Mouse (Mus musculus) forebrain, embryonic 10.5 days (tissue): Measurements from ENCODE around the gene Timd4. TPM values are rescaled to one million over a fixed set of nuclear protein-coding genes. Genes with fewer than 3 reads are reported as not detected.

Source experiments
- DNase-seq: peaks from one replicate; pipeline ENCODE4 v3.0.0-alpha.2; 2017; ENCODE audit warnings: low spot score; ENCODE audit errors: extremely low spot score
- H3K27ac ChIP-seq: fragments of 300-500 bp; sonication (generic); 2 replicates; pipeline ENCODE4 v1.5.1; 2016; ENCODE audit warnings: mild to moderate bottlenecking
- H3K27me3 ChIP-seq: fragments of 300-500 bp; sonication (generic); 2 replicates; pipeline ENCODE4 v1.6.1; 2016; ENCODE audit warnings: mild to moderate bottlenecking; ENCODE audit not compliant: poor library complexity, severe bottlenecking
- H3K36me3 ChIP-seq: fragments of 300-500 bp; sonication (generic); replicated peaks from 2 replicates; pipeline ENCODE4 v1.6.1; 2016; ENCODE audit warnings: mild to moderate bottlenecking, moderate library complexity
- H3K4me1 ChIP-seq: fragments of 300-500 bp; sonication (generic); 2 replicates; pipeline ENCODE4 v1.6.1; 2016
- H3K4me3 ChIP-seq: fragments of 300-500 bp; sonication (generic); 2 replicates; pipeline ENCODE4 v1.5.1; 2016; ENCODE audit warnings: mild to moderate bottlenecking, moderate library complexity
- H3K9me3 ChIP-seq: fragments of 300-500 bp; sonication (generic); 2 replicates; pipeline ENCODE4 v1.6.1; 2016; ENCODE audit warnings: mild to moderate bottlenecking, moderate library complexity
- WGBS: fragments of 180-500 bp; shearing (Covaris S2); methylation state at CpG from one replicate; pipeline ENCODE4 v1.1.7; 2016; 5-methylcytosine and 5-hydroxymethylcytosine counted together
- polyA plus RNA-seq: library from polyadenylated mRNA; unstranded; fragments of >200 nt; fragmentation: Nextera tagmentation; extraction: Ambion mirVana; gene quantifications from 2 replicates; pipeline ENCODE4 v1.2.1, GENCODE M21; 2016

Timd4 gene
- 0.14 and 0.22 TPM in 2 replicates for polyA plus RNA-seq

DNA sequence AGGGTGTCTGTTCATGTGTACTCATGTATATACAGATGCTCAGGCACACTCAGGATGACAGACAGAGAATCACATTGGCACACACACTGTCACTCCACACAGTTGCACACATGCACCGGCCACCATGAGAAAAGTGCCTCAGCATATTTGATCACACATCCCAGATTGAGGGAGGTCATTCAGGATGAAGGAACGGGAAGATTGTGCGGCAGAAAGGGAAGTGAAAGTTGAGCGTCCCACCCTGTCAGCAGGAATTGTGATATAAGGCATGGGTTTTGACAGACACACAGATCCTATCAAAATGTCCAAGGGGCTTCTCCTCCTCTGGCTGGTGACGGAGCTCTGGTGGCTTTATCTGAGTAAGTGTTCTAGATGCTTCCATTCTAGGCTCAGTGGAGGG is at the start of gene Timd4:
TSS of gene Timd4 (plus strand) at position 290 of the 400 bp plus-strand sequence.
- no peak for DNase-seq
- no peaks in the 10 kb centered on the region for H3K4me1 ChIP-seq
- no peak within 1 kb of the TSS for H3K4me3 ChIP-seq
- no peaks in the 10 kb centered on the region; the same call in 1 of the 2 replicates for H3K9me3 ChIP-seq
- H3K27ac ChIP-seq = no peak within 1 kb of the TSS
- no peaks in the 10 kb centered on the region for H3K36me3 ChIP-seq
- WGBS = 92% methylated on average over 5 of the region's 5 CpGs
- H3K27me3 ChIP-seq = no peaks in the 10 kb centered on the region

DNA sequence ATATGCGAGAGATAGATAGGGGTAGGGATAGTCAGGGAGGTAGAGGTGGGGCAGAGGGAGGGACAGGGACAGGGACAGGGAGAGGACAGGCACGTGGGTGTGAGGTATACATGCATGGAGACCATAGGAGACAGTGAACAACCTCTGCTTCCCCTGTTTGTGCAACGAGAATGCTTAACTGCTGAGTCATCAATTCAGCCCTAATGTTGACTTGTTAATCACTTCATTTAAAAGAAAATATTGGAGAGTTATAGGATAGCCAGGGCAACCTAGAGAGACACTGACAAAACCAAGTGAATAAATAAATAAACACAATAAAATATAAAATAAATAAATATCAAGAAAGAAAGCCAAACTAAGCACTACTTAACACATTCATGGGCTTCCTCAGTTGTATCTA is 33.7 kb upstream of the Timd4 start:
- Histone ChIP-seq H3K4me3 (no peak overlapping the region), H3K4me1 (no peaks in the 10 kb centered on the region), H3K36me3 (no peaks in the 10 kb centered on the region), H3K27ac (no peak overlapping the region), H3K27me3 (no peaks in the 10 kb centered on the region), H3K9me3 (no peaks in the 10 kb centered on the region)
- DNase-seq = no peak
- WGBS = 84% methylated on average over 3 of the region's 3 CpGs

DNA sequence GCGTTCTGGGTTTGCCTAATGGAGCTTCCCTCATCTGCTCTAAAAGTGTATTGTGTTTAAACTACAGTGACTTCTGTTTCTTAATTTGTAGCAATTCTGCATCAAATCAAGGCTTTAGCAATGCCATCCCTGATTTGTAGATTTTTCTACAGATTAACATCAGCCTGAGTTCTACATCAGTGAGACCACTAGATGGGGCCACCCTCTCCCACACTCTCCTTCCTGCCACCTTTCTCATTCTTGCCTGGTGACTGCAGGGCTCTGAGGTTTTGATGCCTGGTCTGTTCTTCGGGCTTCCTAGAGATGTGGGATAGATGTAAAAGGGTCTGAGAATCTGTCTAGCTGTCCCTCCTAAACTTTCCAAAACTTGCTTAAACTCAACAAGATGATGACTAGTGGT is 30.8 kb upstream of the Timd4 start:
- no peak for DNase-seq
- Histone ChIP-seq H3K27ac (no peak overlapping the region), H3K4me1 (no peaks in the 10 kb centered on the region), H3K4me3 (no peak overlapping the region), H3K36me3 (no peaks in the 10 kb centered on the region), H3K9me3 (no peaks in the 10 kb centered on the region), H3K27me3 (no peaks in the 10 kb centered on the region)
- 89% methylated on average over 2 of the region's 2 CpGs for WGBS

GRCm38 (mm10) chr11:46804440-46804839 is 6.2 kb upstream of the Timd4 start:
- Histone ChIP-seq H3K27me3 (no peaks in the 10 kb centered on the region), H3K4me3 (no peak overlapping the region), H3K36me3 (no peaks in the 10 kb centered on the region), H3K27ac (no peak overlapping the region), H3K9me3 (no peaks in the 10 kb centered on the region; the same call in 1 of the 2 replicates), H3K4me1 (no peaks in the 10 kb centered on the region)
- WGBS = 93% methylated on average over 2 of the region's 2 CpGs
- no peak for DNase-seq

DNA sequence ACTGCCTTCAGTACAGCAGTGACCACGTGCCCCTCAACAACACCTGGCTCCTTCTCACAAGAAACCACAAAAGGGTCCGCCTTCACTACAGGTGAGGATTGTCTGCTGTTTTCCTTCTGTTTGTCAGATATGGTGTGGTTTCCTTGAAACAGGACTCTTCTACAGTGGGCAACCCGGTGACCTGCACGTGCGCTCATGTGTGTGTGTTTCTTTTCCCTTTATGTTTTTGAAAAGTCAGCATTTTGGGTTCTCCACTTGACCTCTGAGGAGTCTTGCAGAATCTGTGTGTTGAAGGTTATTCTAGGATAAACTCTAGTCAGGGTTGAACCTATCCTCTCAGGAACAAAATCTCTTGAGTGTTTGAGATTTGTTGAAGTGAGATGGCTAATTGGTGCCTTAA is 7.1 kb downstream of the Timd4 start:
- no peaks in the 10 kb centered on the region for H3K36me3 ChIP-seq
- no peak overlapping the region for H3K4me3 ChIP-seq
- WGBS = 91% methylated on average over 5 of the region's 5 CpGs
- H3K4me1 ChIP-seq = no peaks in the 10 kb centered on the region
- H3K9me3 ChIP-seq = no peaks in the 10 kb centered on the region
- no peak overlapping the region for H3K27ac ChIP-seq
- no peaks in the 10 kb centered on the region for H3K27me3 ChIP-seq
- no peak for DNase-seq

GRCm38 (mm10) chr11:46819930-46820329 is 9.3 kb downstream of the Timd4 start:
- Histone ChIP-seq H3K4me3 (no peak overlapping the region), H3K27me3 (no peaks in the 10 kb centered on the region), H3K4me1 (no peaks in the 10 kb centered on the region), H3K27ac (no peak overlapping the region), H3K9me3 (no peaks in the 10 kb centered on the region), H3K36me3 (no peaks in the 10 kb centered on the region)
- WGBS = 48% methylated on average over 4 of the region's 4 CpGs
- DNase-seq = no peak

GRCm38 (mm10) chr11:46830348-46830747 is 19.7 kb downstream of the Timd4 start:
- Histone ChIP-seq H3K9me3 (no peaks in the 10 kb centered on the region), H3K4me1 (no peaks in the 10 kb centered on the region), H3K4me3 (no peak overlapping the region), H3K36me3 (no peaks in the 10 kb centered on the region), H3K27me3 (no peaks in the 10 kb centered on the region), H3K27ac (no peak overlapping the region)
- WGBS = 94% methylated on average over 2 of the region's 2 CpGs
- no peak for DNase-seq

DNA sequence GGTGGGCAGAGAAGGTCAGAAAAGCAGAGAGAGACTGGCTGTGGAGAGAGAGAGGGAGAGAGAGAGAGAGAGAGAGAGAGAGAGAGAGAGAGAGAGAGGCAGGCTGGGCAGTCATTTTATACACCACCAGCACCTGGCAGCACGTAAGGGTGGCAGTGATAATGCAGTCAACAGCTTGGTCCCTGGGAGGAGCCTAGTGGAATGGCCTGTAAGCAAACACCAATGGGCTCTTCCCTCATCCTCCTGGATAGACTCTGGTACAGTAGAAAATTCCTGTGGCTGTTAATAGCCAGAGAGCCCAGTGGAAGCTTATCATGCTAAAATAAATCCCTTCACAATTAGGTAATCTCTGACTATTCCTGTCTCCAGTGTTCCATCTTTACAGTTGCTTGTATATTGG is 24.5 kb downstream of the Timd4 start:
- WGBS = 86% methylated on average over 1 of the region's 1 CpGs
- H3K36me3 ChIP-seq = no peaks in the 10 kb centered on the region
- no peak for DNase-seq
- H3K27ac ChIP-seq = no peak overlapping the region
- H3K4me1 ChIP-seq = no peaks in the 10 kb centered on the region
- H3K9me3 ChIP-seq = no peaks in the 10 kb centered on the region
- H3K27me3 ChIP-seq = no peaks in the 10 kb centered on the region
- H3K4me3 ChIP-seq = no peak overlapping the region

- Histone ChIP-seq H3K36me3 (no peaks in the 10 kb centered on the region), H3K4me3 (no peak overlapping the region), H3K4me1 (peaks cover 8% of the 10 kb centered on the region), H3K27ac (no peak overlapping the region), H3K27me3 (no peaks in the 10 kb centered on the region), H3K9me3 (no peaks in the 10 kb centered on the region)
- DNase-seq = no peak
- 69% methylated on average over 2 of the region's 2 CpGs for WGBS
These were observed 31.6 kb downstream of the Timd4 start for GRCm38 (mm10) chr11:46842015-46842726.

- no peak overlapping the region for H3K4me3 ChIP-seq
- DNase-seq = no peak
- 45% methylated on average over 1 of the region's 1 CpGs for whole genome bisulfite sequencing
- H3K4me1 ChIP-seq = peaks cover 24% of the 10 kb centered on the region
- no peaks in the 10 kb centered on the region for H3K27me3 ChIP-seq
- no peak overlapping the region for H3K27ac ChIP-seq
- H3K36me3 ChIP-seq = no peaks in the 10 kb centered on the region
- no peaks in the 10 kb centered on the region for H3K9me3 ChIP-seq
These were observed 36.1 kb downstream of the Timd4 start for GRCm38 (mm10) chr11:46846661-46847060.

GRCm38 (mm10) chr11:46847827-46848220 is 37.2 kb downstream of the Timd4 start:
- no peak for DNase-seq
- H3K27me3 ChIP-seq = no peaks in the 10 kb centered on the region
- no peak overlapping the region for H3K4me3 ChIP-seq
- no peaks in the 10 kb centered on the region for H3K9me3 ChIP-seq
- 48% methylated on average over 3 of the region's 3 CpGs for WGBS
- no peak overlapping the region for H3K27ac ChIP-seq
- H3K36me3 ChIP-seq = no peaks in the 10 kb centered on the region
- peaks cover 24% of the 10 kb centered on the region for H3K4me1 ChIP-seq

DNA sequence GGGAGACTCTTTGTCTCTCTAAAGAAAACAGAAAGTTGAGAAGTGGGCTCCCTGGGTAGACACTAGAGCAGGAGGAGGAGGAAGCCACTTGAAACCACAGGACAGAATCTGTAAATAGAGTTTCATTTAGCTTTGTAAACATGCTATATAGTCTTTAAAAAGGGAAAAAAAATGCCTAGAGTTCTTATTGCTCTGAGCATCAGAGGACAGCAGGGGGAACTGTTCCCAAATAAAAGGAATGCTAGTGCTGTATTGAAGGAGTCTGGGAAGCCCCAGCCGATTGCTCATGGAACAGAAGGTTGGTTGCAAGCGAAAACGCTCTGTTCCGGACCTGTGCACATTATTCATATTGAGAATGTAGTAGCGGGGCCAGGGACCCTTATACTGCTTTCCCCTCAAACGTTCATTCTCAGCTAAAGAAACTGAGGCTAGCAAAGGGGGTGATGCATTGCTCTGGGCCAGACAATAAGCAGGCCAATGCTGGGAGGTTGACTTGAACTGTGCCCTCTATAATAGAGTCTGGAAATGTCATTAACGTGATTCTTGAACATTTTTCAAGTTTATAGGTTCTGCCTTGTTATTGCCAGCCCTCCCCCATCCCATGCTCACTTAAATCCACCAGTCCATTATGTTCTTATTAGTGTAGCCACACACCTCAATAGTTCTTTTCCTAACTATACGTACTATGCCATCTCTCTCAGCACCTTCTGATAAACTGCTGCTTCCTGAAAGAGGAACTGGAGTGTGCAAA is 37.8 kb downstream of the Timd4 start:
- no peaks in the 10 kb centered on the region for H3K27me3 ChIP-seq
- peaks cover 24% of the 10 kb centered on the region for H3K4me1 ChIP-seq
- no peak overlapping the region for H3K4me3 ChIP-seq
- no peak for DNase-seq
- no peak overlapping the region for H3K27ac ChIP-seq
- no peaks in the 10 kb centered on the region for H3K9me3 ChIP-seq
- 43% methylated on average over 8 of the region's 8 CpGs for WGBS
- H3K36me3 ChIP-seq = no peaks in the 10 kb centered on the region

GRCm38 (mm10) chr11:46864809-46865208 is 54.2 kb downstream of the Timd4 start:
- H3K27me3 ChIP-seq = no peaks in the 10 kb centered on the region
- 0 out of 2 replicates have a peak, but pooled peaks cover 6% of the 10 kb centered on the region for H3K4me1 ChIP-seq
- no peak for DNase-seq
- no peaks in the 10 kb centered on the region for H3K9me3 ChIP-seq
- no peak overlapping the region for H3K27ac ChIP-seq
- no peaks in the 10 kb centered on the region for H3K36me3 ChIP-seq
- WGBS = 84% methylated on average over 1 of the region's 1 CpGs
- H3K4me3 ChIP-seq = no peak overlapping the region
